Mouse (Mus musculus) cerebellum, adult 9-10 months (tissue): ENCODE results near the gene Btbd35f29.
"Not testable (repeated sequence)": the region's sequence is repeated elsewhere in the genome, so short reads cannot be mapped to it uniquely, and the experiment has no call there.

Source experiments
- DNase-seq: peaks from one replicate; pipeline ENCODE4 v3.0.0; 2022

The Btbd35f29 gene

GRCm38 (mm10) chrX:31117374-31117773 lies at the start of gene Btbd35f29:
Gene Btbd35f29 (plus strand): TSS chrX:31117674.
- not testable (repeated sequence) for DNase-seq

- DNase-seq = not testable (repeated sequence)
Measured at GRCm38 (mm10) chrX:31141416-31141815, 23.9 kb downstream of the Btbd35f29 start.

GRCm38 (mm10) chrX:31145144-31145543 lies 27.7 kb downstream of the Btbd35f29 start:
- not testable (repeated sequence) for DNase-seq

DNA sequence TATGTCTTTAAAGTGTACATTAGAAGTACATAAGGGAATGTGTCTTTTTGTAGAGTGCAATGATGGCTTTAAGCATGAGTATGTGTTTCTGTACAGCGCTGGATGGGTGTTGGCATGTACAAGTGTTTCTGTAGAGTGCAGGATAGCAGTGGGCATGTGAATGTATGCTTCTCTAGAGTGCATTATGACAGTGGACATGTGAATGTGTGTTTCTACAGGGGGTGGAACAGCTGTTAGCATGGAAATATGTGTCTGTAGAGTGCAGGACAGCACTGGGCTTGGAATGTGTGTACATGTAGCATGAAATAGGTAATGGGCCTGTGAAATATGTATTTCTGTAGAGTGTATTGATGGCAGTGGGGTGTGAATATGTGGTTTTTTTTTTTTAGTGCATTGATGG lies 28.4 kb downstream of the Btbd35f29 start:
- not testable (repeated sequence) for DNase-seq

GRCm38 (mm10) chrX:31158534-31159085 lies 41.1 kb downstream of the Btbd35f29 start:
- not testable (repeated sequence) for DNase-seq

DNA sequence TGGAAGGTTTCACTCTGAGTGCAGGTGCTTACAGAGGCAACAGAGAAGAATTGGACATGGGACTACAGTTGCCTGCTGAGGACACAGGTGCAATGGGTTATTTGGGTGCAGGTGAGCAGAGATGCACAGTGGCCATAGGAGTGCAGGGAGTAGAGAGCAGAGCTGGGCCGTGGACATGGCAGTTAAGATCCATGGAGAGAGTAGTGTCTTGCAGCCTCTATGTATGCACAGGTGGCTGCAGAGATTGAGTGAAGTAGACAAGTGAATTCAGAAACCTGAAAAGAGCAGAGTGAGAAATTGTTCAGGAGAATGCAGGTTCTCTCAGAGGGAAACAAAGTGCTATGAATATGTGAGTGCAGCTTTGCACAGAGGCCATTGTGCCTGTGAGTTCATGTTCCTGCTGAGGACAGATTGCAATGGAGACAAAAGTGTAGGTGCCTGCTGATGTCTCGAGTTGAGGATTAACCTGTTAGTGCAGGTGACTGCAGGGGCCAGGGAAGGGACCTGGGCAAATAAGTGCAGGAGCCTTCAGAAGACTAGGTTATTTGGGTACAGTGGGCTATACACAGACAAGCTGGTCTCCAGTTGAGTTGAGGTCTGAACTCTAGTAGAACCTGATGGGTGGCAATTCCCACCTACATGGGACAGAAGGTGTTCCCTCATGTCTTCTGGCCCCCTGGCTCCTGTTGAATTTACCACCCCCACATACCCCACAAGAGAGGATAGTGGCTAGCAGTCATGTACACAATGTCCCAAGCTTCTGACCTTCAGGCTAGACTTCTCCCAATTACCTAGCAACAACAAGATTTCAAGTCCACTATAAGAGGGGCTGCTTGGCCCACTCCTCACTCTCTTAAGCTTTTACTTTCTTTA lies 42.2 kb downstream of the Btbd35f29 start:
- DNase-seq = not testable (repeated sequence)

DNA sequence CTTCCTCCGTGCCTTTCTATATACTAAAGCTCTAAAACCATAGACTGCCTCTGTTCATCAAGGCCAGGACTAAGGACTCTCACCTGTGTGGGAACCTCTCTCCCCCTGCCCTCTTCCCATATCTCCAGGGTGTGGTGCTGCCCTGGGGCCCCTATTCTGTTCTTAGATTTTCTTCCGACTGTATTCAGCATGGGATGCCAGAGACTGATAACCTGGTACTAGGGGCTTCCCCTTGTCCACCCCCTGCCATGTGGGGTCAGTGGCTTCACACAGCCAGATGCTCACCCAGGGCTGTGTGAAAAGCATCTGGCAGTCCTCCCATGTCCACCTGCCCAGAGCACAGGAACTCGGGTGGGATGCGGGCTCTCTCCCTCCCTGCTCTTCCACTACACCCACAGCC lies 43.1 kb downstream of the Btbd35f29 start:
- not testable (repeated sequence) for DNase-seq

- DNase-seq = not testable (repeated sequence)
Measured at GRCm38 (mm10) chrX:31162638-31163037, 45.2 kb downstream of the Btbd35f29 start.

DNA sequence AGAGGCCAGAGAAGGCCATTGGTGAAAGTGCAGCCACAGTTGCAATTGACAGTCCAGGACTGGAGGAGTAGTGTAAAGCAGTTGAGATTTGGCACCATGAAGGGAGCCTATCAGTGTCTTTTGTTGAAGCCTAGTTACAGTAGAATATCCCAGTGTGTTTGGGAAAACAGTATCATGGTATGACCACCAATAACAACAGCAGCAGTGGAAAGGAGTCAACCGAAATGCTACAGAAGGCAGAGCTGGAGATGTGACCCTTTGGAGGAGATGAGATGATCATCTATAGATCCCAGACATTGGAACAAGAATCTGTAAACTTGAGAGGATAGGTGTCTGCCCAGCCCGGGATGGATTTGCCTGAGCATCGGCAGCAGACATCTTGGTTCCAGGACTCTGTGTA lies 47.7 kb downstream of the Btbd35f29 start:
- DNase-seq = not testable (repeated sequence)
